In genomic region chr9:43575659-43576058, GRCm38 (mm10) we compare ENCODE assay signal across 16 mouse cellular contexts.
"Had no signal": no experiment of that assay in that cellular context is flagged by ENCODE, and none has a peak within 500 bp of the region (broad histone marks: within the 10 kb centered on the region; RNA-seq: fewer than 3 reads in every experiment).

No protein-coding gene starts in this region.

- H3K4me1 ChIP-seq: stomach, embryonic 15.5 days had no signal

- H3K4me2 ChIP-seq: neural tube, embryonic 13.5 days; neural tube, embryonic 15.5 days; stomach, embryonic 15.5 days had no signal

- DNase-seq: retina, postnatal 1 day; right cerebral cortex, adult 18-20 months; right cerebral cortex, postnatal 14 days; right cerebral cortex, postnatal 25 days; right cerebral cortex, postnatal 4 days; spleen, adult 18-20 months; thymus, adult 18-20 months; thymus, adult 2 months; thymus, postnatal 14 days; thymus, postnatal 25 days; thymus, postnatal 36 days; thymus, postnatal 4 days had no signal

- H3K9me3 ChIP-seq: neural tube, embryonic 13.5 days; neural tube, embryonic 15.5 days; stomach, embryonic 15.5 days had no signal

- H3K9ac ChIP-seq: neural tube, embryonic 13.5 days; neural tube, embryonic 15.5 days; stomach, embryonic 15.5 days had no signal

- H3K4me3 ChIP-seq: neural tube, embryonic 13.5 days; neural tube, embryonic 15.5 days; stomach, embryonic 15.5 days had no signal

- H3K27ac ChIP-seq: neural tube, embryonic 13.5 days; neural tube, embryonic 15.5 days; stomach, embryonic 15.5 days; stomach, postnatal 0 days had no signal

- H3K36me3 ChIP-seq: neural tube, embryonic 13.5 days; neural tube, embryonic 15.5 days; stomach, embryonic 15.5 days had no signal

- H3K27me3 ChIP-seq: neural tube, embryonic 13.5 days; neural tube, embryonic 15.5 days; stomach, embryonic 15.5 days had no signal
